Mouse (Mus musculus) midbrain, embryonic 10.5 days (tissue): ENCODE results near the gene Pibf1. TPM values are rescaled to one million over a fixed set of nuclear protein-coding genes. Genes with fewer than 3 reads are reported as not detected.

ENCODE experiments used
- DNase-seq: peaks from one replicate; pipeline ENCODE4 v3.0.0-alpha.2; 2017; ENCODE audit warnings: low spot score
- H3K27ac ChIP-seq: fragments of 300-500 bp; sonication (generic); replicated peaks from 2 replicates; pipeline ENCODE4 v1.5.1; 2016; ENCODE audit warnings: mild to moderate bottlenecking
- H3K27me3 ChIP-seq: fragments of 300-500 bp; sonication (generic); 2 replicates; pipeline ENCODE4 v1.6.1; 2016; ENCODE audit warnings: low read depth, mild to moderate bottlenecking; ENCODE audit not compliant: poor library complexity, severe bottlenecking
- H3K36me3 ChIP-seq: fragments of 300-500 bp; sonication (generic); 2 replicates; pipeline ENCODE4 v1.6.1; 2016; ENCODE audit warnings: mild to moderate bottlenecking, moderate library complexity
- H3K4me1 ChIP-seq: fragments of 300-500 bp; sonication (generic); 2 replicates; pipeline ENCODE4 v1.6.1; 2016
- H3K4me3 ChIP-seq: fragments of 300-500 bp; sonication (generic); 2 replicates; pipeline ENCODE4 v1.5.1; 2016; ENCODE audit warnings: mild to moderate bottlenecking, moderate library complexity
- H3K9me3 ChIP-seq: fragments of 300-500 bp; sonication (generic); replicated peaks from 2 replicates; pipeline ENCODE4 v1.6.1; 2016; ENCODE audit warnings: mild to moderate bottlenecking
- WGBS: fragments of 180-500 bp; shearing (Covaris S2); methylation state at CpG from one replicate; pipeline ENCODE4 v1.1.7; 2016; 5-methylcytosine and 5-hydroxymethylcytosine counted together
- polyA plus RNA-seq: library from polyadenylated mRNA; unstranded; fragments of >200 nt; fragmentation: Nextera tagmentation; extraction: Ambion mirVana; gene quantifications from 2 replicates; pipeline ENCODE4 v1.2.1, GENCODE M21; 2016

Pibf1 gene
- polyA plus RNA-seq, 1 experiment from 2014 or later: 19.9 TPM

GRCm38 (mm10) chr14:99117576-99117975 lies 18.4 kb downstream of the Pibf1 start:
- Histone ChIP-seq H3K9me3 (no peaks in the 10 kb centered on the region), H3K36me3 (peaks cover 51% of the 10 kb centered on the region), H3K4me3 (no peak overlapping the region), H3K4me1 (no peaks in the 10 kb centered on the region), H3K27me3 (no peaks in the 10 kb centered on the region), H3K27ac (no peak overlapping the region)
- WGBS: 86% methylated on average over 4 of the region's 4 CpGs
- no peak for DNase-seq

GRCm38 (mm10) chr14:99121584-99122339 lies 22.5 kb downstream of the Pibf1 start:
- H3K27me3 ChIP-seq: no peaks in the 10 kb centered on the region
- WGBS: 89% methylated on average over 11 of the region's 11 CpGs
- peaks cover 18% of the 10 kb centered on the region for H3K36me3 ChIP-seq
- no peak overlapping the region for H3K27ac ChIP-seq
- no peaks in the 10 kb centered on the region for H3K9me3 ChIP-seq
- no peaks in the 10 kb centered on the region for H3K4me1 ChIP-seq
- DNase-seq: no peak
- no peak overlapping the region for H3K4me3 ChIP-seq

- no peaks in the 10 kb centered on the region for H3K4me1 ChIP-seq
- no peak for DNase-seq
- no peaks in the 10 kb centered on the region for H3K27me3 ChIP-seq
- peaks cover 12% of the 10 kb centered on the region for H3K36me3 ChIP-seq
- 91% methylated on average over 4 of the region's 4 CpGs for WGBS
- H3K27ac ChIP-seq: no peak overlapping the region
- no peak overlapping the region for H3K4me3 ChIP-seq
- H3K9me3 ChIP-seq: no peaks in the 10 kb centered on the region
Measured at GRCm38 (mm10) chr14:99124076-99124475, 24.9 kb downstream of the Pibf1 start.

- DNase-seq: no peak
- Histone ChIP-seq H3K27me3 (no peaks in the 10 kb centered on the region), H3K27ac (no peak overlapping the region), H3K4me3 (no peak overlapping the region), H3K36me3 (peaks cover 16% of the 10 kb centered on the region), H3K9me3 (no peaks in the 10 kb centered on the region), H3K4me1 (no peaks in the 10 kb centered on the region)
- WGBS: 92% methylated on average over 4 of the region's 4 CpGs
Measured at GRCm38 (mm10) chr14:99126713-99127112, 27.5 kb downstream of the Pibf1 start.

- WGBS: 83% methylated on average over 1 of the region's 1 CpGs
- Histone ChIP-seq H3K4me1 (no peaks in the 10 kb centered on the region), H3K4me3 (no peak overlapping the region), H3K36me3 (peaks cover 13% of the 10 kb centered on the region), H3K27ac (no peak overlapping the region), H3K27me3 (no peaks in the 10 kb centered on the region), H3K9me3 (no peaks in the 10 kb centered on the region)
- no peak for DNase-seq
Measured at GRCm38 (mm10) chr14:99127509-99127908, 28.3 kb downstream of the Pibf1 start.

- Histone ChIP-seq H3K36me3 (peaks cover 15% of the 10 kb centered on the region), H3K9me3 (no peaks in the 10 kb centered on the region), H3K4me1 (no peaks in the 10 kb centered on the region), H3K27ac (no peak overlapping the region), H3K27me3 (no peaks in the 10 kb centered on the region), H3K4me3 (no peak overlapping the region)
- WGBS: 90% methylated on average over 2 of the region's 2 CpGs
- no peak for DNase-seq
Measured at GRCm38 (mm10) chr14:99129050-99129449, 29.8 kb downstream of the Pibf1 start.

- DNase-seq: no peak
- no peaks in the 10 kb centered on the region for H3K27me3 ChIP-seq
- peaks cover 38% of the 10 kb centered on the region for H3K36me3 ChIP-seq
- H3K9me3 ChIP-seq: no peaks in the 10 kb centered on the region
- no peaks in the 10 kb centered on the region for H3K4me1 ChIP-seq
- H3K4me3 ChIP-seq: no peak overlapping the region
- no peak overlapping the region for H3K27ac ChIP-seq
- 89% methylated on average over 2 of the region's 2 CpGs for WGBS
Measured at GRCm38 (mm10) chr14:99134048-99134447, 34.8 kb downstream of the Pibf1 start.

- H3K27ac ChIP-seq: no peak overlapping the region
- H3K27me3 ChIP-seq: no peaks in the 10 kb centered on the region
- H3K36me3 ChIP-seq: peaks cover 42% of the 10 kb centered on the region
- no peaks in the 10 kb centered on the region for H3K4me1 ChIP-seq
- DNase-seq: no peak
- 95% methylated on average over 9 of the region's 9 CpGs for WGBS
- H3K9me3 ChIP-seq: no peaks in the 10 kb centered on the region
- H3K4me3 ChIP-seq: no peak overlapping the region
Measured at GRCm38 (mm10) chr14:99135761-99136160, 36.5 kb downstream of the Pibf1 start.

- H3K36me3 ChIP-seq: peaks cover 37% of the 10 kb centered on the region
- H3K27ac ChIP-seq: no peak overlapping the region
- 94% methylated on average over 16 of the region's 16 CpGs for WGBS
- H3K27me3 ChIP-seq: no peaks in the 10 kb centered on the region
- no peaks in the 10 kb centered on the region for H3K4me1 ChIP-seq
- no peaks in the 10 kb centered on the region for H3K9me3 ChIP-seq
- no peak for DNase-seq
- no peak overlapping the region for H3K4me3 ChIP-seq
Measured at GRCm38 (mm10) chr14:99136297-99136696, 37.1 kb downstream of the Pibf1 start.

GRCm38 (mm10) chr14:99140036-99140435 lies 40.8 kb downstream of the Pibf1 start:
- Histone ChIP-seq H3K27me3 (no peaks in the 10 kb centered on the region), H3K36me3 (peaks cover 38% of the 10 kb centered on the region), H3K27ac (no peak overlapping the region), H3K9me3 (no peaks in the 10 kb centered on the region), H3K4me1 (no peaks in the 10 kb centered on the region), H3K4me3 (no peak overlapping the region)
- DNase-seq: no peak
- WGBS: 95% methylated on average over 2 of the region's 2 CpGs

- WGBS: 21% methylated on average over 15 of the region's 15 CpGs
- DNase-seq: peak; percentile 82
- Histone ChIP-seq H3K4me3 (no peak overlapping the region), H3K9me3 (no peaks in the 10 kb centered on the region), H3K27ac (no peak overlapping the region), H3K4me1 (no peaks in the 10 kb centered on the region), H3K36me3 (peaks cover 24% of the 10 kb centered on the region), H3K27me3 (no peaks in the 10 kb centered on the region)
Measured at GRCm38 (mm10) chr14:99141786-99142633, 42.8 kb downstream of the Pibf1 start.

GRCm38 (mm10) chr14:99146841-99147240 lies 47.6 kb downstream of the Pibf1 start:
- Histone ChIP-seq H3K4me3 (no peak overlapping the region), H3K27ac (no peak overlapping the region), H3K4me1 (peaks cover 17% of the 10 kb centered on the region), H3K9me3 (no peaks in the 10 kb centered on the region), H3K36me3 (peaks cover 31% of the 10 kb centered on the region), H3K27me3 (no peaks in the 10 kb centered on the region)
- no peak for DNase-seq
- 85% methylated on average over 1 of the region's 1 CpGs for WGBS

GRCm38 (mm10) chr14:99152683-99153082 lies 53.5 kb downstream of the Pibf1 start:
- H3K4me3 ChIP-seq: no peak overlapping the region
- peaks cover 53% of the 10 kb centered on the region for H3K36me3 ChIP-seq
- H3K27me3 ChIP-seq: no peaks in the 10 kb centered on the region
- no peaks in the 10 kb centered on the region for H3K9me3 ChIP-seq
- H3K27ac ChIP-seq: no peak overlapping the region
- H3K4me1 ChIP-seq: peaks cover 11% of the 10 kb centered on the region
- WGBS: 94% methylated on average over 4 of the region's 4 CpGs
- DNase-seq: no peak
